Mouse (Mus musculus): ENCODE results near the gene M1ap. TPM values are rescaled to one million over a fixed set of nuclear protein-coding genes. Genes with fewer than 3 reads are reported as not detected.

M1ap gene
- total RNA-seq, 2 experiments from 2014 or later: not detected

DNA sequence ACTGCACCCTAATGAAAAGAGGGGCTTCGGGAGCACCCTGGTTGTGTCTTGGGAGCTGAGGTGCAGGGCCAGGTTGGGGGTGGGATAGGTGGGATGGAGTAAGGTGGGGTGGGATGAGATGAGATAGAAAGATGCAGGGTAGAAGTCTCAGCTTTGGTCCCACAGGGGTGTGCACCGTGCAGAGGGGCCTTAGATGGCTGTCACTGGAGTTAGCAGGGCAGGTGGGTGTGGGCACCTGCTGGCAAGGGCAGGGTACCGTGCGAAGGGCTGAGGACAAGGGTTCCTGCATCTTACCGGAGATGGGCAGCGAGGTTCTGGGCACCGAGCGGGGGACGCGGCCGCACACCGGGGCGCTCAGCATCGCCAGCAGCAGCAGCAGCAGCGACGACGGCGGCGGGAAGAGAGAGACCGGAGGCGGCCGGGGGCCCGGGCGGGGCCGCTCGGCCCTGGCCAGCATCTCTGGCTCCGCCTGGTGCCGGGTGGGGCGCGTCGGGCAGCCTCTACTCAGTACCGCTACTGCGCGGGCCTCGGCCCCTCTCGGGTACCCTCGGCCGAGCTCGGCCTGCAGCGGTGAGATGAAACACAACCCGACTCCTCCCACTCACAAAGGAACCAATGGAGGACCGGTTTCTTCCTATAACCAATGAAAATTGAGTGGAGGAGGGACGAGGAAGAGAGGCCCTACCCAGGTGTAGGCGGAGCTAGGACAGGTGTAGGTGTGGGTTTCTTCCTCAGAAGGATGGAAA, 7.4 kb upstream of the M1ap start, which contains the start of gene Sema4f:
Gene Sema4f (minus strand): TSS at position 603 of the 746 bp plus-strand sequence.
- Histone ChIP-seq H3K27ac (peak within 1 kb of the TSS; percentile 79), H3K4me3 (peak within 1 kb of the TSS; percentile 63)
- no peak; the same call in 1 of the 2 replicates for TF ChIP-seq CTCF (IDR thresholded peaks at IDR 0.05)
- DNase-seq (ENCODE audit: extremely low spot score in 1 of 2, low spot score in 2 of 2): peak; percentile 70 to 76
- intact Hi-C loops (cut with DNase I): no loop called here

DNA sequence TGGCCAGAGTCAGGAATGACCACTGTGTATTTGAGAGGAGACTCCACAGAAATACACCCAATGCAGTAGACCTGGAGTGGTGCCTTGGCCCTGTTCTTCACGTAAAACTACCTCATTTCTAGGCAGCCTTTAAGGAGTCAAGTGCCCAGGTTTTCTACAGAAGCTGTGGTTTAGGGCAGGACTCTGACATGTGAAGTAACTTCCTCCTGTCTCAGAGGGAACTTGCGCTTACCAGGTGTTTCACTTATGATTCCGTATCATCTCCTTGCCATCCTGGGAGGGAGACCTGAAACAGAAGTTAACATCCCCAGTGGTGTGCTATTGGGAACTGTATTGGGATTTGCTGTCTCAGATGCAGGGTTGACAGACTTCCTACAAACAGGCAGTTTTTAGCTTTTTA, 5.9 kb upstream of the M1ap start:
- intact Hi-C loops (cut with DNase I): no loop called here
- Histone ChIP-seq H3K4me3 (no peak overlapping the region), H3K27ac (no peak overlapping the region)
- no peak for TF ChIP-seq CTCF (IDR thresholded peaks at IDR 0.05)
- DNase-seq (ENCODE audit: extremely low spot score in 1 of 2, low spot score in 2 of 2): no peak

DNA sequence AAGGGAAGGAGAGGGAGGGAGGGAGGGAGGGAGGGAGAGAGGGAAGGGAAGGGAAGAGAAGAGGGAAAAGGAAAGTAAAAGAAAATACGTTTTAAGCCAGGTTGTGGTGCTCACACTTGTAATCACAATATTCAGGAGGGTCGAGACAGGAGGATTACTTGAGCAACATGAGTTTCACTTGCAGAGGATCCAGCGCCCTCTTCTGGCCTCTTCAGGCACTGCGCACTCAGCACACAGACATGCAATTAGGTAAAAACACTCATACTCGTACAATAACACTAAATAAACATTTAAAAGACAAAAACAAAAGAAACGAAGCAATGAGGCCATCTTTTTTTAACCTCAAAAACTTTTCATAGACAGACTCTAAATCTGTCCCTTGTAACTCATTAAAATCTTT, 952 bp upstream of the M1ap start:
- no peak overlapping the region for H3K4me3 ChIP-seq
- intact Hi-C loops (cut with DNase I): no loop called here
- H3K27ac ChIP-seq: no peak overlapping the region
- TF ChIP-seq CTCF (IDR thresholded peaks at IDR 0.05): peak; percentile 37
- DNase-seq (ENCODE audit: extremely low spot score in 1 of 2, low spot score in 2 of 2): no peak

DNA sequence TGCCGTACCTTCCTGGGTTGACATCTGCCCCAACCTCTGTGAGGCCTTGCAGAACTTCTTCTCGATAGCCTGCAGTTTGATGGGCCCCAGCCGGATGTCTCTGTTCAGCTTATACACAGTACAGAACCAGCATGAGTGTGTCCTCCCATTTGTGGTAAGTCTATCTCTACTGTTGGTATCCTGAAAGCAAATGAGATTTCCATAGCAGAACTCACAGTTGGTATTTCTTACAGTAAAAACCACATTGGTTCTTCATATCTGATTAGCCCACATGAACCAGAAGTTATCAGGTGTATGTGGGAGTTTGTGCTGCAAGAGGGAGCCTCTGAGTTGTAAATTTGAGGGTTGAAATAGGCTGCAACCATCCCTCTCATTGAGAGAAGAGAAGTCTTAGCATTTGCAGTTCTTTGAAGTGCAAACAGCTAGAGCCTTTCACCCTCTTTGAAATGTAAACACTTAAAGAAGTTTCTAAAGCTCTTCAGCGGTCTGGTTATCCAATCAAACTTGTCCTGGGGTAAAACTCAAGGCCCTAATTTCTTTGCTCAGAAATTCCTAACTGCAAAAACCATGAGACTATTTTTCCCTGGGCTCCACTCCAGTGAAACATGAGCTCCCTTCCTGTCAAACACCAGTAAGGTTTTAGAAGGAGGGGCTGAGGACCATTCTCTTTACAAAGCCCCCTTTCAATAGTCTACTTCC, 10.0 kb downstream of the M1ap start:
- TF ChIP-seq CTCF (IDR thresholded peaks at IDR 0.05): no peak
- intact Hi-C loops (cut with DNase I): no loop called here

DNA sequence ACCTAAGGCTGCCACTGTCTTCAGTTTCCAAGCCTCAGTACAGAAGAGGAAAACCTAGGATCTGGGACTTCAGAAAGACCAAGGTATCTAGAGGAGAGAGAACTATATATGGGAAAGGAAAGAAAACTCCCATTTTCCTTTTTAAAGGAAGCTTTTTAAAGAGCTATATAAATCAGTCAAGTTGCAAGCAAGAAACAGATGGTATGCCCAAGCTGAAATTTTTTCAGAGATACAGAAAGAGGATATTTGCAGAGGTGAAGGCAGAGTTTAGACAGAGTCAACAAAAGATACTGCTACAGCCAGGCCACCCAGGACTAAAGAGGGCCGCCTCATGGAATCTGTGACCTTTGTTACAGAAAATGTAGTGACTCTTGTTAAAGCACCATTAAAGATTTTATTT, 15.0 kb downstream of the M1ap start:
- no peak for DNase-seq (ENCODE audit: extremely low spot score in 1 of 2, low spot score in 2 of 2)
- no peak for TF ChIP-seq CTCF (IDR thresholded peaks at IDR 0.05)
- H3K27ac ChIP-seq: peak overlapping the region; percentile 48
- H3K4me3 ChIP-seq: no peak overlapping the region
- intact Hi-C loops (cut with DNase I): loop anchor here (10.0 kb wide), 1 partner anchor 977 kb away; no protein-coding TSS in a partner anchor

More for the DNA sequence above, 10.0 kb downstream of the M1ap start:
- no peak overlapping the region for H3K27ac ChIP-seq
- no peak overlapping the region for H3K4me3 ChIP-seq
- DNase-seq (ENCODE audit: extremely low spot score in 1 of 2, low spot score in 2 of 2): no peak

DNA sequence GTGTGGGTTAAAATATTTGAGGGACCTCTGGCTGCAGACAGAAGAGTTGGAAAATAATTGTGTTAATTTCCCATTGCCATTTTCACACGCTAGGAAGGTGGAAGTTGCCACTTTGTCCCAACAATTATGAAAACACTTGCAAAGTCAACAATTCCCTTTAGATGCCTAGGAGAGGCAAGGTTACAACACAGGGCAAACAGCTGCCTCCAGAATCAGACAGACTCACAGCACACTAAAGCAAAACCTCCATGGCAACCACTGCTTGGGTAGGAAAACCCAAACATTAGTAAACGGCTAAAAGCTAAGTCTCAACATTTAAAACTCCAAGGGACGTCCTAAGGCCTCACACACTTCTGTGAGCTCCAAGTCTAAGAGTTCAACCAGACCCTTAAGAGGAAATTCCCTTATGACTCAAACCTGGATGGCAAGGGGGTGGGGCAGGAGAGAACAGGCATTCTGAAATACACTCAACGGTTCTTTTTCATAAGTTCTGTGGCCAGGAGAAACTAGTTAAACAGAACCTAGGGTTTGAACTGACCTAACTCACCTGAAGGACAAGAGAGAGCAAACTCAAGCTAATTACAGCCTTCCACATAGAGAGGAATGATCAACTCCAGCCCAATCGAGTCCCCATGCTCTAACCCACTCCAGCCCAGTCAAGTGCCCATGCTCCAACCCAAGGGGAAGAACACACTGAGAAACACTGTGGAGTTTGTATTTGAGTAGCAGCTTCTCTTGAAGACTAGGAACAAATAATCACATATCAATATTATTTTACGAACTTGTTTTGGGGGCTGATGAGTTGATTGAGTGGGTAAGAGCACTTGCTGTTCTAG, 22.8 kb downstream of the M1ap start:
- DNase-seq (ENCODE audit: extremely low spot score in 1 of 2, low spot score in 2 of 2): no peak
- intact Hi-C loops (cut with DNase I): loop anchor here (2.0 to 10.0 kb wide), 3 partner anchors 61 to 985 kb away; no protein-coding TSS in a partner anchor
- Histone ChIP-seq H3K27ac (no peak overlapping the region), H3K4me3 (no peak overlapping the region)
- TF ChIP-seq CTCF (IDR thresholded peaks at IDR 0.05): no peak

DNA sequence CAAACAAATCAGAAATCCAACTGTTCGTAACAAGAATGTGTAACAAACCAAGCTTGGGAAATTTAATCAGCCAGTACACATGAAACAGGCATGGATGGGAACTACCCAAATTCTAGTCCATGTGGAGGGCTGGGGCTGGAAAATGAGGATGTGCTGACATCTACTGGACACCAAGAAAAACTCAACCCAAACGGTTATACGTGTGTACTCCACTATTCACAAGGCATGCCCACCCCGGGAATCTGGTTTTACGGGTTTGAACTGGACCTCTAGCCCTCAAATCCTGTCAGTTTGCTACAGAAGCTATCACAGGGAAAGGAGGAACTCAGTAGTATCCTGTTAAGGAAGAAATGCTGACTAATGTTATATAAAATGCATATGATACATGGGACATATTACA, 24.3 kb downstream of the M1ap start:
- Histone ChIP-seq H3K4me3 (no peak overlapping the region), H3K27ac (no peak overlapping the region)
- peak; percentile 56 to 59 for DNase-seq (ENCODE audit: extremely low spot score in 1 of 2, low spot score in 2 of 2)
- intact Hi-C loops (cut with DNase I): loop anchor here (1.0 to 2.0 kb wide), 4 partner anchors 55 to 257 kb away; no protein-coding TSS in a partner anchor
- TF ChIP-seq CTCF (IDR thresholded peaks at IDR 0.05): peak; percentile 82

DNA sequence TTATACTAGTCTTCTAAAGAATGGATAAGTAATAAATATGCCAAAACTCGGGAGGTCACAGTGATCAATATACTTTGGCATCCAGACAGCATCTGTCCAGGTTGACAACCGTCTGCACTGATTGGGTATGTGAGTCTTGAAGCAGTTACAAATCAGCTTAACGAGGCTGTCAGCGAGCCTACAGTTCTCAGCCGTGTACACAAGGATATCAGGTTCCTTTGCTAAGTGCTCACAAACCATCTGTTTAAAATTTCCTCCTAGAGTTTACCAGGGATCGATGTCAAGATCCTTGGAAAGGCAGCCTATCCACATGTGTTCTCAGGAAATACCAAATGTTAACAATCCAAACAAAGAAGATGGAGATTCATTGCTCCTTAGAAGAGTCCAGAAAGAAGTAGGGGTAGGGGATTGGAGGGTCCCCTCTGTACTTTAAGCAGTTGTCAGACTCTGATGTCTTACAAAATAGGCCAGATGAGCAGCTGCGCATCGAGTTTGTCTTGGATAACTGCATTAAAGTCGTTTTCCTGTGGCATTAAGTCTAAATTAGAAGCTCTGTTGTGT, 40.8 kb downstream of the M1ap start:
- no peak overlapping the region for H3K27ac ChIP-seq
- no peak for TF ChIP-seq CTCF (IDR thresholded peaks at IDR 0.05)
- H3K4me3 ChIP-seq: no peak overlapping the region
- intact Hi-C loops (cut with DNase I): no loop called here
- no peak for DNase-seq (ENCODE audit: extremely low spot score in 1 of 2, low spot score in 2 of 2)

DNA sequence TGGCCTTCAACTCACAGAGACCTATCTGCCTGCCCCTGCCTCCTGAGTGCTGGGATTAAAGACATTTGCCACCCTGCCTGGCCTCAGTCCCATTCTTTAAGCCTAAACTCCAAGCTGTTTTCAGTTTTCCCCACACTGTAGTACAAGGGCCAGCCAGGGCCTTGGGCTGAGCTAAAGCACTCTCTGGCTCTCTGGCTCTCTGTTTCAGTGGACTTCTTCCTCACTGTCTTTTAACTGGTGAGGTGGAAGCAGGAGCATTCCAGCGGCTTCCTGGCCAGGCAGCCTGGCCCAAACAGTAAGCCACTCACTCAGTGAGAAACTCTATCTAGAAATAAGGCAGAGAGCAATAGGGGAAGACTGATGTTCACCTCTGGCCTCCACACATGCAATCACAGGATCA, 47.0 kb downstream of the M1ap start:
- no peak overlapping the region for H3K4me3 ChIP-seq

DNA sequence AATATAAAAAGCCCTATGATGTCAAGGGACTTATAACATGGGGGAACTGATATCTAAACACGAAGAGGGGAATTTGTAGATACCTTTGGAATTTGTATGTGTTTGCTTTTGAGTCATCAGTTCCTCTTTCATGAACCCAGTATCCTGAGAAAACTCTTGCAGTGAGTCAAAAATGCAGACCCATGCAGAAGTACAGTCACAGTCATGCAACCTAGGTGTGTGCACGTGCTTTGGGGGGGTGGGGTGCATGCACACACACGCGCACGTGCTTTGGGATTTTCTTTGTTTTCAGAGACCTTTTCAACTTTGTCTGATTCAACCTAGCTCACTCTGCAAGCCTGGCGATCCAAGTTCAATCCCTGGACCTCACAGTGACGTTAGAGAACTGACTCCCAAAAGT, 47.7 kb downstream of the M1ap start:
- no peak for DNase-seq (ENCODE audit: extremely low spot score in 1 of 2, low spot score in 2 of 2)
- Histone ChIP-seq H3K27ac (no peak overlapping the region), H3K4me3 (no peak overlapping the region)
- intact Hi-C loops (cut with DNase I): loop anchor here (10.0 kb wide), 1 partner anchor 280 kb away; no protein-coding TSS in a partner anchor
- TF ChIP-seq CTCF (IDR thresholded peaks at IDR 0.05): no peak

More for the DNA sequence above, 47.0 kb downstream of the M1ap start:
- no peak overlapping the region for H3K27ac ChIP-seq
- DNase-seq (ENCODE audit: extremely low spot score in 1 of 2, low spot score in 2 of 2): no peak
- intact Hi-C loops (cut with DNase I): loop anchor here (10.0 kb wide), 1 partner anchor 281 kb away; no protein-coding TSS in a partner anchor
- TF ChIP-seq CTCF (IDR thresholded peaks at IDR 0.05): no peak

DNA sequence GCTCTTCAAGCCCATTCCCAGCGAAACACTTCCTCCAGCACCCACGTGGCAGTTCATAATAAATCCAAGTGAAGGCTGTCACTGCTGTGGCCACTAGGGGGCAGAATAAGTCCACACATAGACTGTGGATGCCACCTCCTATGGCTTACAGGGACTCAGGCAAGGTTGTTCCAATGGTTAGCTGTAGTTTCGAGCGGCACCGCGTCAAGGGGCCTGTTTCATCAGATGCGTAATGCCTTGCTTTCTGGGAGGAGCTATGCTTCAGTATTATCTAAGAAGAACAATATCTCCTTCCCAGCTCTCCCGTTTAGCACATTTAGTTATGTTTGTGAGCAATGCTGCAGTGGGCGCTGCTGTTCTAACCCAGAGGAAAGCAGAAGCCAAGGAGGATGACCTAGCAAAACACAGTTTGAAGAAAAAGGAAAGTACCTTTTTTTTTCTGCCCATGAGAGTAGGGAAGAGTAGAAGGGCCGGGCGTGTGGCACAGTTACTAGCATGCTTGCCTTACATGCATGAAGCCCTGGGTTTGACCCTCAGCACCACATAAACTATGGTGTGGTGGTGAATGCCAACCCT, 50.1 kb downstream of the M1ap start:
- intact Hi-C loops (cut with DNase I): loop anchor here (1.0 to 10.0 kb wide), 6 partner anchors 40 to 278 kb away; partner anchors contain the start of genes 1700003E16Rik, Aup1, Ccdc142 and Gm42688
- H3K27ac ChIP-seq: peak overlapping the region; percentile 70
- peak; percentile 89 for DNase-seq (ENCODE audit: extremely low spot score in 1 of 2, low spot score in 2 of 2)
- TF ChIP-seq CTCF (IDR thresholded peaks at IDR 0.05): peak; percentile 99
- H3K4me3 ChIP-seq: peak overlapping the region; percentile 20

Data from left cerebral cortex, adult 2 months (tissue).